Mouse (Mus musculus) limb, embryonic 14.5 days (tissue): ENCODE results near the gene Prkd1. TPM values are rescaled to one million over a fixed set of nuclear protein-coding genes. Genes with fewer than 3 reads are reported as not detected.

Experiments
- ATAC-seq: fragments of 200-750 bp; cut with Nextera tagmentation; 2 replicates; pipeline ENCODE4 v1.8.0; 2017; ENCODE audit warnings: low read depth, moderate number of reproducible peaks, moderate TSS enrichment; ENCODE audit not compliant: low FRiP score
- DNase-seq: peaks from one replicate; pipeline ENCODE4 v3.0.0-alpha.2; 2015; ENCODE audit warnings: low spot score
- H3K27ac ChIP-seq: fragments of 300-500 bp; sonication (generic); replicated peaks from 2 replicates; pipeline ENCODE4 v1.5.1; 2014; ENCODE audit warnings: low read depth, mild to moderate bottlenecking, low read length, moderate library complexity, mixed read lengths
- H3K27me3 ChIP-seq: fragments of 300-500 bp; sonication (generic); 2 replicates; pipeline ENCODE4 v1.6.1; 2014; ENCODE audit warnings: low read length, mixed read lengths; ENCODE audit not compliant: control insufficient read depth, insufficient read depth
- H3K36me3 ChIP-seq: fragments of 300-500 bp; sonication (generic); 2 replicates; pipeline ENCODE4 v1.6.1; 2014; ENCODE audit warnings: mild to moderate bottlenecking, low read length, moderate library complexity, mixed read lengths; ENCODE audit not compliant: control insufficient read depth, insufficient read depth
- H3K4me1 ChIP-seq: fragments of 300-500 bp; sonication (generic); 2 replicates; pipeline ENCODE4 v1.6.1; 2014; ENCODE audit warnings: antibody characterized with exemption, low read length, mixed read lengths; ENCODE audit not compliant: control insufficient read depth, insufficient read depth
- H3K4me2 ChIP-seq: fragments of 300-500 bp; sonication (generic); replicated peaks from 2 replicates; pipeline ENCODE4 v1.6.1; 2014; ENCODE audit warnings: low read depth, mild to moderate bottlenecking, low read length, moderate library complexity; ENCODE audit not compliant: severe bottlenecking
- H3K4me3 ChIP-seq: fragments of 300-500 bp; sonication (generic); replicated peaks from 2 replicates; pipeline ENCODE4 v1.5.1; 2014; ENCODE audit warnings: low read length
- H3K9ac ChIP-seq: fragments of 300-500 bp; sonication (generic); 2 replicates; pipeline ENCODE4 v1.6.1; 2014; ENCODE audit warnings: mild to moderate bottlenecking, low read depth, low read length, moderate library complexity; ENCODE audit not compliant: severe bottlenecking
- H3K9me3 ChIP-seq: fragments of 300-500 bp; sonication (generic); 2 replicates; pipeline ENCODE4 v1.6.1; 2016; ENCODE audit warnings: low read length; ENCODE audit not compliant: control insufficient read depth
- POLR2A ChIP-seq: fragments of 200-500 bp; IDR thresholded peaks from 2 replicates; pipeline ENCODE4 v1.8.0; 2012; ENCODE audit warnings: inconsistent platforms, mild to moderate bottlenecking, moderate library complexity, borderline replicate concordance; ENCODE audit not compliant: insufficient read depth, insufficient read length; ENCODE audit errors: extremely low read depth
- WGBS: fragments of 180-500 bp; shearing (Covaris S2); extraction: QIAGEN DNeasy Blood & Tissue Kit; methylation state at CpG from one replicate; pipeline ENCODE4 v1.1.7; 2014; 5-methylcytosine and 5-hydroxymethylcytosine counted together
- polyA plus RNA-seq, 2 experiments: library from polyadenylated mRNA; depleted of rRNA in 1 of 2; stranded (reverse) in 1 of 2; unstranded in 1 of 2; fragments of >200 nt; fragmentation: Nextera tagmentation in 1 of 2; extraction: Ambion mirVana in 1 of 2; gene quantifications; 2 replicates each; pipeline versions ENCODE4 v1.2.1 to v1.2.3; 2012 to 2014

Prkd1 gene
- polyA plus RNA-seq, 2 experiments: 6.6 to 10.4 TPM

DNA sequence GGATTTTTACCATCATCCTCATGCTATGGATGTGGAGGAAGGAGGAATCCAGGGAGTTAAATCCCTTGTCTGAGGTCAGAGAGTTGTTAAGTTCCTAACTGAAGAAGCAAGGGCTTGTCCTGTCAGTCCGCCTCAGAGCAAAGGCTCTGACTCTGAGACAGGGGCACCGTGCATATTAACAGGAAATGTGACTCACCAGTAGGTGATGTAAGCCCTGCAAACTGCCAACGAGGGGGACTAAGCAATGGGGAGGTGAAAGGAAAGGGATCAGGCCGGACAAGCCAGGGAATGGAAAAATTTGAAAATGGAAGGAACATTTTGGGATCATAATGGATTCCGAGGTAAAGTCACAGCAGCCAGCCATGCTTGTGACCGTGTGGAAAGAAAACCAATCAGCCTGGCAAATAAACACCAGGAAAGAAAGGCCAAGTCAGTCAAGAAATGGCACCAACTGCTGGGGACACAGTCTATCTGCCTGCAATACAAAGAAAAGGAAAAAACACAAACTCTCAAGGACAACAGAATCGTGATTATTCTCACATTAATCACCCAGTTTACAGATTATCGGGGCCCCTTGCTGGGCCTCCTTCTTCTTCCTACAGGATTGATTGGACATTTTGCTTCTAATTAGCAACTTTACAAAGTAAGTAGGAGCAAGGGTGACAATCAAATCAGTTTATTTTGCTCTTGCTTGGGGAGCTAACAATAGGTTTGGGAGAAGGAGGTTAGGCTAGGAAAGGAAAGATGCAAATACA lies 103.9 kb downstream of the Prkd1 start:
- 50% methylated on average over 8 of the region's 8 CpGs for WGBS
- Histone ChIP-seq H3K27me3 (no peaks in the 10 kb centered on the region), H3K27ac (peak overlapping the region; percentile 65), H3K36me3 (no peaks in the 10 kb centered on the region), H3K4me1 (peaks cover 8% of the 10 kb centered on the region; the same call in 1 of the 2 replicates), H3K4me2 (no peak overlapping the region), H3K9ac (no peak overlapping the region), H3K4me3 (no peak overlapping the region), H3K9me3 (no peaks in the 10 kb centered on the region)
- ATAC-seq (no peak), DNase-seq (no peak)
- TF ChIP-seq POLR2A: no peak

DNA sequence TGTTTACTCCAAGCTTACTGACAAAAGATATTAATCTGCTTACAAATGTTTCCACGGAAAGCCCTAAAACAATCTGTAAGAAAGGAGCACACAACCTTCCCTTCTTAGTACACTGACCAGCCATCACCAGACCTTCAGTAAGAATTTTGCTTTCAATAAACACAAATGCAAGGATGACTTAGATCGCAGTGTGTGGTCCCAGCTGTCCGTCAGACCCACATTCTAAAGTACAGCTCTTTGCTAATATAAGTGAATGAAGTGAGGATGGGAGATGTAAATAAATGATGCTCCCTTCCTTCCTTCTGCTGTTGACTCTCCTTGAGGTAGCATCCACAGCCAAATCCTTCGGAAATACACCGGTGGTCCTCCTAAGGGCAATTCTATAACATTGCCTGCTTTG lies 108.1 kb downstream of the Prkd1 start:
- H3K27ac ChIP-seq: no peak overlapping the region
- peaks cover 2% of the 10 kb centered on the region; the same call in 1 of the 2 replicates for H3K4me1 ChIP-seq
- H3K36me3 ChIP-seq: no peaks in the 10 kb centered on the region
- no peaks in the 10 kb centered on the region for H3K9me3 ChIP-seq
- H3K27me3 ChIP-seq: no peaks in the 10 kb centered on the region
- WGBS: 94% methylated on average over 5 of the region's 5 CpGs
- no peak for DNase-seq
- no peak overlapping the region for H3K4me2 ChIP-seq
- no peak for TF ChIP-seq POLR2A
- H3K4me3 ChIP-seq: no peak overlapping the region
- no peak overlapping the region for H3K9ac ChIP-seq
- no peak for ATAC-seq

DNA sequence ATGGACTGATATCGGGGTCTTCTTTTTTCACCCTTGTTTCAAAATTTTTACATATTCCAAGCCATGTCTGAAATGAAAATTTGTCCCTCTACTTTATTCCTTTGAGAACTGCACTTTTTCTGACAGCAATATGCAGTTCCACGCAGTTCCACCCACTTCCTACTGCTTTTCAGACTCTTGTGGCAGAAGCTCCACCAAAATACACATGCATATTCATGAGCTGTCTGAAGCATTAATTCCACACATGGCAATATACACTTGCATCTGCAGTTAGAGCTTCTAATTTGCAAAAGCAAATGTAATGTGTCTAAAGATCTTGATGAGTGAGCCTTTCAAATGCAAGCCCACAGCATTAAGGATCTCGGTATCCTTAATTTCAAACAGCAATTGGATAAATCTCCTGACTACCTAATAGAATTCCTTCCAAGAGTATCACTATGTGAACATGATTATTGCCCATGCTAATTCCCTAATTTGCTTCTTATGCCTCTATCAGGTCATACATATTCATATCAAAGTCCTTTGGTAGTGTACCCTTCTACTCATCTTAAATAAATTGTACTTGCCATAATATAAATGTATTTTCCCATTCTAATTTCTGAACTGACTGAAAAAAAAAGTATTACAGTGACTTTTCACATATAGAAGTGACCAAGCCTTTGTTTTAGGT lies 110.5 kb downstream of the Prkd1 start:
- Histone ChIP-seq H3K27ac (no peak overlapping the region), H3K36me3 (no peaks in the 10 kb centered on the region), H3K4me1 (no peaks in the 10 kb centered on the region), H3K4me3 (no peak overlapping the region), H3K9ac (no peak overlapping the region), H3K4me2 (no peak overlapping the region), H3K27me3 (no peaks in the 10 kb centered on the region), H3K9me3 (no peaks in the 10 kb centered on the region)
- 91% methylated on average over 3 of the region's 3 CpGs for WGBS
- no peak for TF ChIP-seq POLR2A
- no peak for ATAC-seq
- no peak for DNase-seq

DNA sequence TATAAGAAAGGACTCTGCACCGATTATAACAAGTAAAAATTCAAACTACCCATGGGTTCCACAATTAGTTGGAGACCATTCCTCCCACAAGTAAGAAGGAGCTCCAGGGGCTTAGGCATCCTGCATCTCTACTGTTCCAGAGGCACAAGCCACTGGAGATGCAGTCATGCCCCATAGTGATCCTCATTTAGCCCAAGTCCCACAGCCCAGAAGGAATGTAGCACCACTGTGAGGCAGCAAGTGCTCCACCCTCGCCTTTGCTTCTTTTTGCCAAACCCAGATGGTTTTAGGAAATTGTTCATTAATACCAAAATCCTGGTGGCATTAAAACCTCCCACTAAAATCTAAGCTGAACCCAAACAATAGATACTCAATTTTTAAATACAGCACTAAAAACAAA lies 111.1 kb downstream of the Prkd1 start:
- Histone ChIP-seq H3K27me3 (no peaks in the 10 kb centered on the region), H3K9me3 (no peaks in the 10 kb centered on the region), H3K4me2 (no peak overlapping the region), H3K27ac (no peak overlapping the region), H3K4me1 (no peaks in the 10 kb centered on the region), H3K4me3 (no peak overlapping the region), H3K36me3 (no peaks in the 10 kb centered on the region), H3K9ac (no peak overlapping the region)
- ATAC-seq (no peak), DNase-seq (no peak)
- no peak for TF ChIP-seq POLR2A
- WGBS: 64% methylated on average over 2 of the region's 2 CpGs

DNA sequence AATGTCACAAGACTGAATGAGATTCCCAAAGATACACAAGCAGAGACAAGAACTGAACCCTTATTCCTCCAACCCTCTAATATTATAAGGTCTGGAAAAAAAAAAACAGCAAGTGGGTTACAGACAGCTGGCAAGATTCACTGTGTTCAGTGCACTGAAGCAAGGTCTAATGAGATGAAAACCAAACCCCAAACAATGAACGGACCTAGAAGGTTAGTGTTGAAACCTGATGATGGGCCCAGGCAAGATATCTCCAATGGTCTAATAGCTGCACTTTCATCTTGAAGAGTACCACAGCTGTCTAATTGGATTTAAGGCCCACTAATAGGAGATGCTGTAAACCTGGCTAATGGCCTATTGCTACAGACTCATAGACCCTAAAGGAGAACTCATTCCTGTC lies 111.9 kb downstream of the Prkd1 start:
- H3K4me3 ChIP-seq: no peak overlapping the region
- H3K4me1 ChIP-seq: no peaks in the 10 kb centered on the region
- no peak overlapping the region for H3K4me2 ChIP-seq
- ATAC-seq (no peak), DNase-seq (no peak)
- 16% methylated on average over 1 of the region's 1 CpGs for WGBS
- no peak overlapping the region for H3K27ac ChIP-seq
- H3K9me3 ChIP-seq: no peaks in the 10 kb centered on the region
- H3K9ac ChIP-seq: no peak overlapping the region
- H3K36me3 ChIP-seq: no peaks in the 10 kb centered on the region
- no peak for TF ChIP-seq POLR2A
- no peaks in the 10 kb centered on the region for H3K27me3 ChIP-seq
